In genomic region chr7:4145552-4146190, GRCm38 (mm10) we compare ENCODE assay signal across 10 mouse cellular contexts. TPM values are rescaled to one million over a fixed set of nuclear protein-coding genes. Genes with fewer than 3 reads are reported as not detected.
A peak's percentile ranks its signal among the peaks of the same experiment; 100 is the strongest.
DNase-seq lines count a peak whose midpoint lies in the region; ATAC-seq and TF ChIP-seq lines count a peak whose summit lies in the region.
"Had no signal": no experiment of that assay in that cellular context is flagged by ENCODE, and none has a peak within 500 bp of the region (broad histone marks: within the 10 kb centered on the region; RNA-seq: fewer than 3 reads in every experiment).

No protein-coding gene starts in this region.

- peak; percentile 78 for TF ChIP-seq CTCF in cerebellum, adult 2 months (IDR thresholded peaks at IDR 0.05; ENCODE audit: borderline replicate concordance, insufficient read depth, low read depth, low read length)
- peak; percentile 77 for TF ChIP-seq CTCF in midbrain, postnatal 0 days (IDR thresholded peaks at IDR 0.05)
- TF ChIP-seq CTCF in bone marrow macrophage, adult 2 months (IDR thresholded peaks at IDR 0.05; ENCODE audit: low read depth, low read length): peak; percentile 92

- WGBS in cerebellum, adult 2 months: 46% methylated on average over 6 of the region's 6 CpGs
- 61% methylated on average over 6 of the region's 6 CpGs for WGBS in midbrain, postnatal 0 days
- 73% methylated on average over 6 of the region's 6 CpGs for WGBS in midbrain, embryonic 16.5 days

- no peaks in the 10 kb centered on the region for H3K9me3 ChIP-seq in midbrain, postnatal 0 days (ENCODE audit: low read length)
- no peaks in the 10 kb centered on the region for H3K9me3 ChIP-seq in midbrain, embryonic 16.5 days (replicated peaks; ENCODE audit: control insufficient read depth, low read length, poor library complexity, severe bottlenecking)
- H3K9me3 ChIP-seq: neural tube, embryonic 12.5 days had no signal

- TF ChIP-seq POLR2A in cerebellum, adult 2 months (IDR thresholded peaks at IDR 0.05; ENCODE audit: borderline replicate concordance, insufficient read depth, low read length): no peak
- TF ChIP-seq POLR2A in bone marrow macrophage, adult 2 months (IDR thresholded peaks at IDR 0.05; ENCODE audit: borderline replicate concordance, low read depth, low read length): no peak

- H3K4me1 ChIP-seq in cerebellum, adult 2 months (ENCODE audit: control insufficient read depth, insufficient read depth, low read length): peaks cover 6% of the 10 kb centered on the region; the same call in 1 of the 2 replicates
- no peaks in the 10 kb centered on the region for H3K4me1 ChIP-seq in midbrain, postnatal 0 days (ENCODE audit: insufficient read depth, low read length)
- H3K4me1 ChIP-seq in midbrain, embryonic 16.5 days (ENCODE audit: control insufficient read depth, insufficient read depth, low read length): peaks cover 17% of the 10 kb centered on the region
- peaks cover 7% of the 10 kb centered on the region; the same call in 1 of the 2 replicates for H3K4me1 ChIP-seq in bone marrow macrophage, adult 2 months (ENCODE audit: control insufficient read depth, insufficient read depth, low read length)

- ATAC-seq in midbrain, postnatal 0 days (ENCODE audit: low FRiP score): no peak
- ATAC-seq in midbrain, embryonic 16.5 days: no peak

- no peak overlapping the region for H3K4me3 ChIP-seq in cerebellum, adult 2 months (replicated peaks; ENCODE audit: insufficient read depth, low read depth, low read length)
- H3K4me3 ChIP-seq in midbrain, postnatal 0 days (ENCODE audit: low read depth, low read length): no peak overlapping the region
- H3K4me3 ChIP-seq in midbrain, embryonic 16.5 days (ENCODE audit: low read depth, low read length): no peak overlapping the region
- H3K4me3 ChIP-seq in bone marrow macrophage, adult 2 months (ENCODE audit: insufficient read depth, low read length): no peak overlapping the region
- H3K4me3 ChIP-seq: neural tube, embryonic 12.5 days had no signal

- DNase-seq in cerebellum, adult 2 months: peak; percentile 67
- DNase-seq in cerebellum, postnatal 4 days (ENCODE audit: low spot score in 2 of 2): no peak
- peak; percentile 49 for DNase-seq in midbrain, postnatal 0 days (ENCODE audit: low spot score)
- peak; percentile 51 to 66 for DNase-seq in heart, postnatal 14 days
- peak; percentile 68 for DNase-seq in lung, postnatal 14 days
- peak; percentile 62 for DNase-seq in thymus, postnatal 14 days

- no peak overlapping the region for H3K4me2 ChIP-seq in midbrain, postnatal 0 days (ENCODE audit: low read depth, low read length, poor library complexity, severe bottlenecking)
- H3K4me2 ChIP-seq in midbrain, embryonic 16.5 days (ENCODE audit: low read length): no peak overlapping the region
- H3K4me2 ChIP-seq: neural tube, embryonic 12.5 days had no signal

- H3K27ac ChIP-seq in cerebellum, adult 2 months (ENCODE audit: insufficient read depth, low read length): no peak overlapping the region
- H3K27ac ChIP-seq in midbrain, postnatal 0 days (ENCODE audit: low read depth, low read length): no peak overlapping the region
- H3K27ac ChIP-seq in midbrain, embryonic 16.5 days (ENCODE audit: low read length): no peak overlapping the region
- H3K27ac ChIP-seq in bone marrow macrophage, adult 2 months (ENCODE audit: insufficient read depth, low read depth, low read length): no peak overlapping the region
- H3K27ac ChIP-seq: neural tube, embryonic 12.5 days had no signal

- peaks cover 61% of the 10 kb centered on the region for H3K36me3 ChIP-seq in midbrain, postnatal 0 days (ENCODE audit: insufficient read depth, low read length)
- H3K36me3 ChIP-seq in midbrain, embryonic 16.5 days (ENCODE audit: control insufficient read depth, insufficient read depth, low read length): peaks cover 62% of the 10 kb centered on the region

- no peak overlapping the region for H3K9ac ChIP-seq in midbrain, postnatal 0 days (replicated peaks; ENCODE audit: low read length, poor library complexity, severe bottlenecking)
- H3K9ac ChIP-seq in midbrain, embryonic 16.5 days (ENCODE audit: low read depth, low read length): no peak overlapping the region
- H3K9ac ChIP-seq: neural tube, embryonic 12.5 days had no signal

- no peaks in the 10 kb centered on the region for H3K27me3 ChIP-seq in cerebellum, adult 2 months (ENCODE audit: control insufficient read depth, insufficient read depth, low read length)
- no peaks in the 10 kb centered on the region for H3K27me3 ChIP-seq in midbrain, postnatal 0 days (ENCODE audit: insufficient read depth, low read length)
- no peaks in the 10 kb centered on the region for H3K27me3 ChIP-seq in midbrain, embryonic 16.5 days (ENCODE audit: control insufficient read depth, insufficient read depth, low read depth, low read length)

- intact Hi-C loops in heart, postnatal 14 days (cut with DNase I): loop anchor here (10.0 kb wide), 2 partner anchors 481 to 939 kb away; partner anchors contain the start of genes Epn1 and Leng1

RNA-seq across cellular contexts. Expression of gene Leng9, which starts 4.5 kb away (rescaled TPM):
- polyA plus RNA-seq in cerebellum, adult 2 months (2012; rRNA removed): 8.8 and 9.7 TPM in 2 replicates
- total RNA-seq in midbrain, postnatal 0 days (2014; rRNA removed): 3.3 and 4.9 TPM in 2 replicates
- 4.7 and 5.3 TPM in 2 replicates for polyA plus RNA-seq in midbrain, postnatal 0 days (2015; fragmentation: Nextera tagmentation; extraction: Ambion mirVana)
- polyA plus RNA-seq in midbrain, embryonic 16.5 days (2015; fragmentation: Nextera tagmentation; extraction: Ambion mirVana): 4.9 and 5.3 TPM in 2 replicates
- polyA plus RNA-seq in bone marrow macrophage, adult 2 months (2012; ENCODE audit: insufficient read depth, insufficient read length, missing spikeins): 3.1 and 3.8 TPM in 2 replicates
- total RNA-seq in heart, postnatal 14 days (2021): 1 to 10 TPM; 2.7 to 3.4 TPM

RNA-seq across cellular contexts. Expression of gene Leng8, which starts 8.8 kb away (rescaled TPM):
- polyA plus RNA-seq in cerebellum, adult 2 months (2012; rRNA removed): 587 and 614 TPM in 2 replicates
- total RNA-seq in midbrain, postnatal 0 days (2014; rRNA removed): 176 and 253 TPM in 2 replicates
- polyA plus RNA-seq in midbrain, postnatal 0 days (2015; fragmentation: Nextera tagmentation; extraction: Ambion mirVana): 52.7 and 64.1 TPM in 2 replicates
- polyA plus RNA-seq in midbrain, embryonic 16.5 days (2015; fragmentation: Nextera tagmentation; extraction: Ambion mirVana): 81.8 and 83.3 TPM in 2 replicates
- polyA plus RNA-seq in bone marrow macrophage, adult 2 months (2012; ENCODE audit: insufficient read depth, insufficient read length, missing spikeins): 126 and 153 TPM in 2 replicates
- total RNA-seq in heart, postnatal 14 days (2021): 10 to 100 TPM; 47.6 to 64.6 TPM

RNA-seq across cellular contexts. Expression of gene Cdc42ep5, which starts 19.0 kb away (rescaled TPM):
- 1.6 and 2.7 TPM in 2 replicates for polyA plus RNA-seq in cerebellum, adult 2 months (2012; rRNA removed)
- total RNA-seq in midbrain, postnatal 0 days (2014; rRNA removed): 6.6 and 9.7 TPM in 2 replicates
- polyA plus RNA-seq in midbrain, postnatal 0 days (2015; fragmentation: Nextera tagmentation; extraction: Ambion mirVana): 8.3 and 8.5 TPM in 2 replicates
- 4.7 and 5.1 TPM in 2 replicates for polyA plus RNA-seq in midbrain, embryonic 16.5 days (2015; fragmentation: Nextera tagmentation; extraction: Ambion mirVana)
- not detected in 2 replicates for polyA plus RNA-seq in bone marrow macrophage, adult 2 months (2012; ENCODE audit: insufficient read depth, insufficient read length, missing spikeins)
- 10 to 100 TPM in 1 of 2 experiments, 1 to 10 TPM in 1; 9.0 to 10.2 TPM for total RNA-seq in heart, postnatal 14 days (2021)
- total RNA-seq: hematopoietic stem cell, adult 5-6 weeks had no signal

RNA-seq across cellular contexts. Expression of gene Ttyh1, which starts 26.5 kb away (rescaled TPM):
- 626 and 638 TPM in 2 replicates for polyA plus RNA-seq in cerebellum, adult 2 months (2012; rRNA removed)
- total RNA-seq in midbrain, postnatal 0 days (2014; rRNA removed): 433 and 742 TPM in 2 replicates
- polyA plus RNA-seq in midbrain, postnatal 0 days (2015; fragmentation: Nextera tagmentation; extraction: Ambion mirVana): 186 and 226 TPM in 2 replicates
- 122 and 158 TPM in 2 replicates for polyA plus RNA-seq in midbrain, embryonic 16.5 days (2015; fragmentation: Nextera tagmentation; extraction: Ambion mirVana)
- polyA plus RNA-seq in bone marrow macrophage, adult 2 months (2012; ENCODE audit: insufficient read depth, insufficient read length, missing spikeins): not detected in 2 replicates
- total RNA-seq in heart, postnatal 14 days (2021): 1 to 10 TPM; 1.9 to 2.0 TPM

Comparison
In these comparisons a context has a peak if more than half of its experiments do, and no peak if none do; other contexts are left out.
1. DNase-seq: peak in cerebellum, adult 2 months (2 of 2), midbrain, postnatal 0 days (single experiment), heart, postnatal 14 days (2 of 2), lung, postnatal 14 days (single experiment) and thymus, postnatal 14 days (single experiment); none in cerebellum, postnatal 4 days (0 of 2).
2. Peak in every context shown above with its lines, with median percentiles within 50 percentile points of each other: CTCF ChIP-seq.